Mouse (Mus musculus) MN1 (cell line): ENCODE results near the gene Slc27a2.

Source experiments
- DNase-seq: peaks from one replicate; pipeline ENCODE4 v3.0.0-alpha.2; 2016; ENCODE audit warnings: low spot score

The Slc27a2 gene

GRCm38 (mm10) chr2:126553291-126553639, 1.1 kb downstream of the Slc27a2 start:
- DNase-seq: no peak

GRCm38 (mm10) chr2:126555533-126555932, 3.3 kb downstream of the Slc27a2 start:
- no peak for DNase-seq

- DNase-seq: no peak
Observed at GRCm38 (mm10) chr2:126560094-126560493, 7.9 kb downstream of the Slc27a2 start.

GRCm38 (mm10) chr2:126563411-126564105, 11.4 kb downstream of the Slc27a2 start:
- peak; percentile 58 for DNase-seq

- DNase-seq: no peak
Observed at GRCm38 (mm10) chr2:126572163-126572562, 20.0 kb downstream of the Slc27a2 start.

- no peak for DNase-seq
Observed at GRCm38 (mm10) chr2:126572747-126573146, 20.5 kb downstream of the Slc27a2 start.

GRCm38 (mm10) chr2:126575391-126576176, 23.4 kb downstream of the Slc27a2 start:
- no peak for DNase-seq

- DNase-seq: no peak
Observed at GRCm38 (mm10) chr2:126577362-126577761, 25.2 kb downstream of the Slc27a2 start.

GRCm38 (mm10) chr2:126579282-126579681, 27.1 kb downstream of the Slc27a2 start:
- DNase-seq: no peak

- DNase-seq: no peak
Observed at GRCm38 (mm10) chr2:126583960-126584359, 31.8 kb downstream of the Slc27a2 start.

GRCm38 (mm10) chr2:126584621-126585369, 32.6 kb downstream of the Slc27a2 start:
- no peak for DNase-seq

- DNase-seq: no peak
Observed at GRCm38 (mm10) chr2:126587468-126587867, 35.3 kb downstream of the Slc27a2 start.

GRCm38 (mm10) chr2:126591304-126591703, 39.1 kb downstream of the Slc27a2 start:
- no peak for DNase-seq

GRCm38 (mm10) chr2:126593831-126594610, 41.8 kb downstream of the Slc27a2 start:
- DNase-seq: peak; percentile 72

GRCm38 (mm10) chr2:126596347-126597072, 44.3 kb downstream of the Slc27a2 start:
- DNase-seq: no peak

- peak; percentile 60 for DNase-seq
Observed at GRCm38 (mm10) chr2:126597279-126598241, 45.4 kb downstream of the Slc27a2 start.

- DNase-seq: no peak
Observed at GRCm38 (mm10) chr2:126598359-126598758, 46.2 kb downstream of the Slc27a2 start.

GRCm38 (mm10) chr2:126599005-126599404, 46.8 kb downstream of the Slc27a2 start:
- DNase-seq: peak; percentile 40

GRCm38 (mm10) chr2:126600533-126600932, 48.3 kb downstream of the Slc27a2 start:
- DNase-seq: no peak
